Mouse (Mus musculus) spleen, postnatal 4 days (tissue): Measurements from ENCODE around the gene Pkdcc.

ENCODE experiments used
- DNase-seq, 2 experiments: peaks; one replicate each; pipeline ENCODE4 v3.0.0; 2022; ENCODE audit warnings: low spot score in 2 of 2

Pkdcc gene

GRCm38 (mm10) chr17:83246090-83246489 lies 31.0 kb downstream of the Pkdcc start:
- DNase-seq = no peak

- DNase-seq = no peak
Measured at GRCm38 (mm10) chr17:83247176-83247575, 32.1 kb downstream of the Pkdcc start.

GRCm38 (mm10) chr17:83248467-83248866 lies 33.4 kb downstream of the Pkdcc start:
- DNase-seq = no peak

- DNase-seq = no peak
Measured at GRCm38 (mm10) chr17:83250903-83251526, 35.9 kb downstream of the Pkdcc start.

- DNase-seq = no peak
Measured at GRCm38 (mm10) chr17:83253051-83253649, 38.1 kb downstream of the Pkdcc start.

GRCm38 (mm10) chr17:83267202-83268128 lies 52.4 kb downstream of the Pkdcc start:
- peak; percentile 65 to 69 for DNase-seq

GRCm38 (mm10) chr17:83271509-83271908 lies 56.4 kb downstream of the Pkdcc start:
- peak; percentile 73 to 92 for DNase-seq

GRCm38 (mm10) chr17:83272641-83273040 lies 57.5 kb downstream of the Pkdcc start:
- DNase-seq = no peak

GRCm38 (mm10) chr17:83273636-83274035 lies 58.5 kb downstream of the Pkdcc start:
- no peak for DNase-seq

- DNase-seq = no peak
Measured at GRCm38 (mm10) chr17:83274101-83274500, 59.0 kb downstream of the Pkdcc start.
